Mouse (Mus musculus): ENCODE measurements around the gene Hmgb4. TPM values are rescaled to one million over a fixed set of nuclear protein-coding genes. Genes with fewer than 3 reads are reported as not detected.

Hmgb4 gene
- total and polyA plus RNA-seq, 2 experiments from 2014 or later, result not detected

DNA sequence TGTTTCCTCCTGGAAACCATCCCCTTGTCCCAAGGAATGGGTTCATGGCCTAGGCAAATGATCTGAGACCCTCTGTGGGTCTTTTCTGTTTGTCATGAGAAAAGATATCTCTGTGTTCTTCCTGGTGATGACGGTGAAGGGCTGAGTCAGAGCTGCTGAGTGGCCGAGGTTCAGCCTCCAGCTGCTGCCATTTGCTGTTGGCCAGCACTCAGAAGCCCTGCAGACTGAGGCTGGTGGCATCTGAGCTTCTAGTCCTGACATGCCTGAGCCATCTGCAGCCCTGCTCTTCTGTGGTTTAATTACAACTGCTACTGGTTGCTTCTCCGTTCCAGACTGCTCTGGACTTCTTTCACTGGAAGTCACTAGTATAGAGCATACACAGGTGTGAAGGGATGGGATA lies 4.6 kb upstream of the Hmgb4 start:
- Histone ChIP-seq H3K9me3 (ENCODE audit: low read length) (no peaks in the 10 kb centered on the region), H3K4me1 (ENCODE audit: insufficient read depth, low read length) (peaks cover 3% of the 10 kb centered on the region; the same call in 1 of the 2 replicates), H3K27me3 (ENCODE audit: insufficient read depth, low read length) (no peaks in the 10 kb centered on the region), H3K9ac (replicated peaks; ENCODE audit: low read length, poor library complexity, severe bottlenecking) (no peak overlapping the region), H3K27ac (ENCODE audit: low read depth, low read length) (no peak overlapping the region), H3K36me3 (ENCODE audit: insufficient read depth, low read length) (no peaks in the 10 kb centered on the region), H3K4me2 (ENCODE audit: low read depth, low read length, poor library complexity, severe bottlenecking) (no peak overlapping the region), H3K4me3 (ENCODE audit: low read depth, low read length) (no peak overlapping the region)
- ATAC-seq (ENCODE audit: low FRiP score), result no peak
- no peak for DNase-seq (ENCODE audit: low spot score)
- 87% methylated on average over 3 of the region's 3 CpGs for WGBS
- no peak for TF ChIP-seq CTCF (IDR thresholded peaks at IDR 0.05)

DNA sequence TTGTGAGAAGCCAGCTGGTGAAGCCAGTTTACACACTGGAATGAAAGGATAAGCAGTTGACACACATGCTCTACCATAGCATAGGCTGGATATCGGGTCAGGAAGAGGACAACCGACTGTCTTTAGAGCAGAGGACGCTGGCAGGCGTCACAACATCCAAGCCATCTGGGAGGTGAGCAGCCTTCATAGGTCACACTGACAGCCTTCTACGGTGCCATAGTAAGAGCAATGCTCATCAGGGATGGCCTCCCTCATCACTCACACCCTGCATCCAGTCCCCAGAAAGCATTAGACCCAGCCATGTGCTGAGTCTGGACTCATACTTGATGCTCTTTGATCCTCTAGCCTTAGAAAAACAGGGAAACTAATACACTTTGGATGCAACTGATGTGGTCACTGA lies 3.7 kb upstream of the Hmgb4 start:
- ATAC-seq (ENCODE audit: low FRiP score), result no peak

DNA sequence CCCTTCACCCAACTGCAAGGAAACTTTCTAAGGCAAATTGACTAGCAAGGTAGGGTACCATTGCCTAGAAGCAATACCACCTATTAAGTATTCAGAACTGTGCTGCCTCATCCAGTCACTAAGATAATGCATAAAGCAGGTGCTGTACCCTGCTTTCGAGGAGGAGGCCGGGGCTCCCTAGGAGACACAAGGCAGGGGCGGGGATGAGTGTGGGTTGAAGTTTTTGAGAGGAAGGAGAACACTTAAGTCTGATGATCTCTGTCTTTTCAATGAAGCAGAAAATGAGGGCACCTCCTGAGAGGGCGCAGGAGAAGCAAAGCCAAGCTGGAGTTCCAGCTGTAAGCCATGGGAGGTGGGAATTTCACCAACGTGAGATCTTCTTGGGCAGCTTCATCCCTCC lies 1.5 kb downstream of the Hmgb4 start:
- Histone ChIP-seq H3K4me3 (ENCODE audit: low read depth, low read length) (no peak overlapping the region), H3K9me3 (ENCODE audit: low read length) (no peaks in the 10 kb centered on the region), H3K4me2 (ENCODE audit: low read depth, low read length, poor library complexity, severe bottlenecking) (no peak overlapping the region), H3K27me3 (ENCODE audit: insufficient read depth, low read length) (no peaks in the 10 kb centered on the region), H3K36me3 (ENCODE audit: insufficient read depth, low read length) (no peaks in the 10 kb centered on the region), H3K27ac (ENCODE audit: low read depth, low read length) (no peak overlapping the region), H3K4me1 (ENCODE audit: insufficient read depth, low read length) (peaks cover 2% of the 10 kb centered on the region; the same call in 1 of the 2 replicates), H3K9ac (replicated peaks; ENCODE audit: low read length, poor library complexity, severe bottlenecking) (no peak overlapping the region)
- no peak for TF ChIP-seq CTCF (IDR thresholded peaks at IDR 0.05)
- ATAC-seq (ENCODE audit: low FRiP score), result no peak
- WGBS, result 84% methylated on average over 5 of the region's 5 CpGs
- no peak for DNase-seq (ENCODE audit: low spot score)

More for the DNA sequence above, 3.7 kb upstream of the Hmgb4 start:
- Histone ChIP-seq H3K36me3 (ENCODE audit: insufficient read depth, low read length) (no peaks in the 10 kb centered on the region), H3K9me3 (ENCODE audit: low read length) (no peaks in the 10 kb centered on the region), H3K4me2 (ENCODE audit: low read depth, low read length, poor library complexity, severe bottlenecking) (no peak overlapping the region), H3K4me1 (ENCODE audit: insufficient read depth, low read length) (no peaks in the 10 kb centered on the region; the same call in 1 of the 2 replicates), H3K4me3 (ENCODE audit: low read depth, low read length) (no peak overlapping the region), H3K9ac (replicated peaks; ENCODE audit: low read length, poor library complexity, severe bottlenecking) (no peak overlapping the region), H3K27me3 (ENCODE audit: insufficient read depth, low read length) (no peaks in the 10 kb centered on the region), H3K27ac (ENCODE audit: low read depth, low read length) (no peak overlapping the region)
- DNase-seq (ENCODE audit: low spot score), result no peak
- TF ChIP-seq CTCF (IDR thresholded peaks at IDR 0.05), result no peak
- 89% methylated on average over 5 of the region's 5 CpGs for WGBS

DNA sequence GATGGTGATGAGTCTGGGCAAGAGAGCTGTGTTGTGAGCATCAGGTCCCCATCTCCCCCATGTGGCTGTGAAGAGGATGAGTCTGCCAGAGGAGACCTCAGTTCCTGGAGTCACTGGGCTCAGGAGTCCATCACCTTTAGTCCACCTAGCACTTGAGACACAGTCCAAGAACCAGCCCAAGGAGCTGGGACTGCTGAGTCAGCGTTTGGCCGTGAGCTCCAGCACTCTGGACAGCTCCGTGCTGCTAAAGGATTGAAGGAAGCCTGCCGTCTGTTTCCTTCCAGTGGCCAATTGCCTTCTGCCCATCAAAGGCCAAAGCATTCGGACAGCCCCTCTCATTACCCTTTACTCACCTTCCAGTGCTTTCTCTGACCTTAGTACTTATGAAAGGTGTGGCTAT lies 12.1 kb downstream of the Hmgb4 start:
- ATAC-seq (ENCODE audit: low FRiP score), result no peak

DNA sequence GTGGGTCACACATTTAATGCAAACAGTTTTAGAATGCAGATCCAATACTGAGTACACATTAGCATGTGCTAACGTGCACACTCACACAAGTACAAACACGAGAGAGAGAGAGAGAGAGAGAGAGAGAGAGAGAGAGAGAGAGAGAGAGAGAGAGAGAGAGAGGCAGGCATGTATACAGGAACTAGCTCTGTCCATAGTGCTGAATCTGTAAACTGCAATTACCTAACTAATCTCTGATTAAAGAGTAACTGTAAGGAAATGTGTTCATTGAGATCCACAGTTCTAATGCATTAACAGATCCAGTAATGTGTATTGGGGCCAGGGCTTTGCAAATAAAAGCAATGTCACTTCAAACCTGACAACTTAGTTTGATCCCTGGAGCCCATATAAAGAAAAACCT lies 15.6 kb downstream of the Hmgb4 start:
- no peak overlapping the region for H3K4me3 ChIP-seq (ENCODE audit: low read depth, low read length)
- no peaks in the 10 kb centered on the region for H3K9me3 ChIP-seq (ENCODE audit: low read length)
- no peak for TF ChIP-seq CTCF (IDR thresholded peaks at IDR 0.05)
- ATAC-seq (ENCODE audit: low FRiP score), result no peak
- WGBS, result 38% methylated on average over 2 of the region's 2 CpGs
- H3K4me2 ChIP-seq (ENCODE audit: low read depth, low read length, poor library complexity, severe bottlenecking), result no peak overlapping the region
- no peaks in the 10 kb centered on the region for H3K36me3 ChIP-seq (ENCODE audit: insufficient read depth, low read length)
- H3K27ac ChIP-seq (ENCODE audit: low read depth, low read length), result no peak overlapping the region
- no peak overlapping the region for H3K9ac ChIP-seq (replicated peaks; ENCODE audit: low read length, poor library complexity, severe bottlenecking)
- no peak for DNase-seq (ENCODE audit: low spot score)
- H3K4me1 ChIP-seq (ENCODE audit: insufficient read depth, low read length), result no peaks in the 10 kb centered on the region; the same call in 1 of the 2 replicates
- no peaks in the 10 kb centered on the region for H3K27me3 ChIP-seq (ENCODE audit: insufficient read depth, low read length)

More for the DNA sequence above, 12.1 kb downstream of the Hmgb4 start:
- 26% methylated on average over 5 of the region's 5 CpGs for WGBS
- no peaks in the 10 kb centered on the region for H3K9me3 ChIP-seq (ENCODE audit: low read length)
- TF ChIP-seq CTCF (IDR thresholded peaks at IDR 0.05), result no peak
- H3K9ac ChIP-seq (replicated peaks; ENCODE audit: low read length, poor library complexity, severe bottlenecking), result no peak overlapping the region
- no peaks in the 10 kb centered on the region for H3K27me3 ChIP-seq (ENCODE audit: insufficient read depth, low read length)
- H3K4me1 ChIP-seq (ENCODE audit: insufficient read depth, low read length), result no peaks in the 10 kb centered on the region
- H3K4me2 ChIP-seq (ENCODE audit: low read depth, low read length, poor library complexity, severe bottlenecking), result no peak overlapping the region
- H3K27ac ChIP-seq (ENCODE audit: low read depth, low read length), result no peak overlapping the region
- DNase-seq (ENCODE audit: low spot score), result no peak
- H3K4me3 ChIP-seq (ENCODE audit: low read depth, low read length), result no peak overlapping the region
- no peaks in the 10 kb centered on the region for H3K36me3 ChIP-seq (ENCODE audit: insufficient read depth, low read length)

DNA sequence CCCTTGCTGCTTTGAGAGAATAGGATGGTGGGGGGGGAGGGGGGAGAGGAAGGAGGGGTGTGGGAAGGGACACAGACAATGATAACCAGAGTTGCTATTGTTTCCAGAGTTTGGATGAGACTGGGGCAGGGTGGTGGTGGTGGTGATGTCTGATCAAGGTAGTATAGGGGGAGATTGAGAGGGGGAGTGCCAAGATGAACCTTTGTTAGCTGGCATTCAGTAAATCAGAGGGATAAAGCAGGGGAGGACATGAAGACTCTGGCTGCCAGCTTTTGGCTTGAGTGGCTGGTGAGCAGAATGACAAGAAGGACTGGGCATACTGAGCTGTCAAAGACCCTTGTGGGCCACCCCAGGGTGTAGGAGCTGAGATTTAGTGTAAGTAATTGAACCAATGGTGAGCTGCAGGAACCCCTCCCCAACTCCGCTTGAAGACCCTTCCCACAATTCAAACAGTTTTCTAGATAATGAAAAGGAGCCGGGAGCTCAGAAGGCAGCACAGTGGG lies 18.9 kb downstream of the Hmgb4 start:
- Histone ChIP-seq H3K4me3 (ENCODE audit: low read depth, low read length) (no peak overlapping the region), H3K27ac (ENCODE audit: low read depth, low read length) (peak overlapping the region; percentile 62; the same call in 1 of the 2 replicates), H3K4me2 (ENCODE audit: low read depth, low read length, poor library complexity, severe bottlenecking) (no peak overlapping the region), H3K9me3 (ENCODE audit: low read length) (no peaks in the 10 kb centered on the region), H3K27me3 (ENCODE audit: insufficient read depth, low read length) (no peaks in the 10 kb centered on the region), H3K36me3 (ENCODE audit: insufficient read depth, low read length) (no peaks in the 10 kb centered on the region), H3K9ac (replicated peaks; ENCODE audit: low read length, poor library complexity, severe bottlenecking) (no peak overlapping the region), H3K4me1 (ENCODE audit: insufficient read depth, low read length) (no peaks in the 10 kb centered on the region; the same call in 1 of the 2 replicates)
- DNase-seq (ENCODE audit: low spot score) (no peak), ATAC-seq (ENCODE audit: low FRiP score) (no peak)
- 31% methylated on average over 2 of the region's 2 CpGs for WGBS
- TF ChIP-seq CTCF (IDR thresholded peaks at IDR 0.05), result no peak

All from midbrain, postnatal 0 days (tissue).